Mouse (Mus musculus): ENCODE data around the gene Znrf3.

Znrf3 gene

DNA sequence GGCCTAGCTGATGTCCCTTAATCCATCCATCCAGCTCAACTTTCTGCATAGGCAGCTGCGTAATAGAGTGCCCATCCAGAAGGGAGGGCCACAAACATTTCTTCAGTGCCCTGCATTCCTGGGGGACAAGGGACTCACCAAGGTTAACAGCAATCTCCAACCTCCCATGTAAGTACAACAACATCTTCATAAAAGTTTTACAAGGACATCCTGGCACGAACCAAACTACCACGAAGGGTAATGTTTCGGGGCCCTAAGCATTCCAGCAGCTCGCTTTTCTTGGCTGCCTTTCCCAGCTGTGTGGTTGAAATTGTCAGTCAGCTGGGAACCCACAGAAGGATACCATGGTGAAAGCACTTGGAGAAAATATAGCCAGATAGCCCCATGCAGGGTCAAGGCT, 63.4 kb downstream of the Znrf3 start:
- DNase-seq, result no peak

DNA sequence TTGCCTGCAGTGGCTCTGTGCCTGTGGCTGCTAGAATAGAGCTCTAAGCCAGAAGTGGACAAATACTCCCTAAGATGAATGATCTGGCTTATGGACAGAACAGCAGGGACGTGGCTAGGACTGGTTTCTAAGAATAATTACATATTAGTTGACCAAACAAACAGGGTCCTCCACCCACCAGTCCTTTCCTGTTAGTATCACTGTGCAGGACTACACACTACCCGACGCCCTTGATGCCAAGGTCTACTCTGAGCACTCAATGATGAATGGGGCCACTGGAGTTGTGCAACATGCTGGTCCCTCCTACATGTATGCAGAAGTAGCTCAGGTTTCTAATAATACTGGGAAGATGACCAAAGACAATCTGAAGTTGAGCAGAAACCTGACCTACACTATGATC, 64.4 kb downstream of the Znrf3 start:
- peak; percentile 53 for DNase-seq

- no peak for DNase-seq
These were observed 75.5 kb downstream of the Znrf3 start for GRCm38 (mm10) chr11:5369176-5369575.

DNA sequence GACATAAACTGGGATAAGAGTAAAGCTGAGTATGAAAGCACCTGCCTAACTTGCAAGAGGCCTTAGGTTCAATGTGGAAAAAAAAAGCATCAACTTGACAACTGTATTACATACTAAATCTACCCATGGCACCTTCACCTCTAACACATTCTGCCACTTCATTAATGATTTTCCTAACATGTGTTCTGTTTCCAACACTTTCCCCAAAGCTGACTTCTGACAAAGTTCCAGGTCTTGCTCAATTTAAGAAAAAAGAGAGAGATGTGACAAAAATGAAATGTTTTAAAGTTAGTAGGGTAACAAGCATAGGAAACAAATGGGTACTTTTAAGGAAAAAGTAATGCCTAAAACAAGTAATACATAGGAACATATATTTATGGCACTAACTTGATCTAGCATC, 76.2 kb downstream of the Znrf3 start:
- no peak for DNase-seq

DNA sequence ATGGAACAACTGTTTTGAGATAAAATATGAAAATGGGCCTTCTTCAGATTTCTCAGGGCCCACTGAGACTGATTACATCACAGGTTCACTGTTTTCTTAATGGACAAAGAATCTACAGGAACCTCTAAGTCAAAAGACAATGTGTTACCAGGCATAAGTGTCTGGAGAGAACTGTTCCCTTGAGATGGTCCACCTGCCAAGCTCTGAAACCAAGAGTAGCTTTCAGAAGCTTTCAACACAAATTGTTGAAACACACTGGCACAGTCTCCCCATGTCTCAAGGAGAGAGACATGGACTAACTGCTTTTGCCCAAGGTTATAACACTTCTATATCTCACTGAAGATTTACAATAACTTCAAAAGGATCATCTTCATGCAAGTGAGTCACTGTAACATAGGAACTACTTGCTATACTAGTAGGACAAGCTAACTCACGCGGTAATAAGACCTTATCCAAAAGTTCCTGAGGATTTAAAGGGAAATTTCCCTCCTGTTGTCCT, 89.3 kb downstream of the Znrf3 start:
- peak; percentile 25 for DNase-seq

DNA sequence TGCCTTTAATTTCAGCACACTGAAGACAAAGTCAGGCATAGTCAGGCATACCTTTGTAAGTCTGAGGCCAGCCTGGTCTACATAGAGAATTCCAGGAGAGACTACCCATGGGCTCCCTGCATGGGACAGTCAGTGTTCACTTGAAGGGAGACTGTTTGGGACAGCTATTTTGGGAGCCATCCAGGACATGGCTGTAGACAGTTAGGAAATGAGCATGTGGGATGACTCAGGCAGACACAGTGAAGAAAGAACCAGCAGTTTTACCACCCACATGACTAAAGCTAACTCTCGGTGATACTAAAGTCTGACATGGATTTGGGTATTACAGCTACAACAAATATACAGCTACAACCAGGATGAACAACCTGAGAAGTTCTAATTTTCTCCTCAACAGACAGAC, 89.9 kb downstream of the Znrf3 start:
- DNase-seq, result peak; percentile 42

- peak; percentile 30 for DNase-seq
These were observed 91.6 kb downstream of the Znrf3 start for GRCm38 (mm10) chr11:5353032-5353431.

DNA sequence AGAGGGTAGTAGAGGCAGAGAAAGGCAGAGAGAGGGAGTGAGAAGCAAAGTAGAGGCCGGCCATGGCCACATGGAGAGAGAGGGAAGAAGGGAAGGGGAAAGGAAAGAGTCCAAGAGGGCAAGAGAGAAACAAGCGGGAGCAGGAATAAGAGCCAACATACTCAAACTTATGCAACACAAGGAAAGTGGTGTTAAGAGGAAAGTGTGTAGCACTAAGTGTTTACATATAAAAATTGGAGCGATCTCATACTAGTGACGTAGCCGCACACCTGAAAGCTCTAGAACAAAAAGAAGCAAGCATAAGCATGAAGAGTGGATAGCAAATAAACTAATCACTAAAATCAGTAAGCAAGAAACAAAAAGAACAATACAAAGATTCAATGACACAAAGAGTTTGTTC, 95.2 kb downstream of the Znrf3 start:
- DNase-seq, result no peak

DNA sequence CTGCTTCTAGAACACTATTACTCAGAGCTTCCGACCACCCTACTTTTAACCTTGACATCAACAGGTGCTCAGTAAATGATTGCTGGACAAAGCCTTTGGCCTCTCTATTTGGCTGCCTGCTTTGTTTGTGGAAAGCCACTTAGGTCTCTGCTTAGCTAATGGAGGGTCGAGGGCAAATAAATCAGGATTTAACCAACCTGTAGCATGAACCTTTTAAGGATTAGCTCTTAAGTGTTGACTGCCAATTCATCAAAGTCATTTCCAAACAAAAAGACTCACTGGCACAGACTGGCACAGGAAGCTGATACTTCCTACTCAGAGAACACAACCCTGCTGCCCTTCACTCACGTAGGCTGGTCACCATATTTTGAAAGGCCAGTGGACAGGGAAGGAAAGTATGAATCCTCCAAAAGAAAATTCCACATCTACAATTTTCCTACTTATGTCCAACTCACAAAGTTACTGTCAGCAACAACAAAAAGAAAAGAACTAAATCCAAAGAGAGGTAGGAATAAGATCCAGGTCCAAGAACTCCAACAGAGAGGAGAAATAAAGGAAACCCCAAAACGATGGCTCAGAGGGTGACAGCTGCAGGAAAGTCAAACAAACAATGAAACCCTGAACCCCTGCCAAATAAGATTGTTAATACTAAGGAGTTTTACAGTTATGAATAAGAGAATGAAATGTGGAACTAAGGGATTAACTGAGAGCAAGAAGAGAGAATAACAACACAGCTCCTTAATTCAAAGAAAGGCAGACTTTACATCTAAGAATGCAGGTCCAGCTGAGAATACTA, 97.6 kb downstream of the Znrf3 start:
- no peak for DNase-seq

DNA sequence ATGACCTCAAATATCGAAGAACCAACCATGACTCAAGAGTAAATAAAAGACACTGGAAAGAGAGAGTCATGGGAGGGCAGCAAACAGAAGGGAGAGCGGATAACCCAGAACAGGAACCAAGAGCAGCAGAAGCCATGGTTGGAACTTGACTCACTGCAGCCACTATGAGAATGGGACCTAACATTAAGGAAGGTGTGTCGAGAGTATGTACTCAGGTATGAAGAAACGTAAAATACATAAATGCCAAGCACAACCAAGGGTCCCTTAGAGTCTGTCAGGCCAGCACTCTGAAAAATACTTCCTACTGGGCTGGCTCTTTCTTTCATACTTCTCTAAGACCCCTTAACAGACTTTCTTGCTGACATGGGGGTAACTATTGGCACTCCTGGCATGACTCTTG, 100.9 kb downstream of the Znrf3 start:
- DNase-seq, result no peak

- no peak for DNase-seq
These were observed 104.9 kb downstream of the Znrf3 start for GRCm38 (mm10) chr11:5339732-5340131.

- DNase-seq, result no peak
These were observed 107.8 kb downstream of the Znrf3 start for GRCm38 (mm10) chr11:5336852-5337251.

DNA sequence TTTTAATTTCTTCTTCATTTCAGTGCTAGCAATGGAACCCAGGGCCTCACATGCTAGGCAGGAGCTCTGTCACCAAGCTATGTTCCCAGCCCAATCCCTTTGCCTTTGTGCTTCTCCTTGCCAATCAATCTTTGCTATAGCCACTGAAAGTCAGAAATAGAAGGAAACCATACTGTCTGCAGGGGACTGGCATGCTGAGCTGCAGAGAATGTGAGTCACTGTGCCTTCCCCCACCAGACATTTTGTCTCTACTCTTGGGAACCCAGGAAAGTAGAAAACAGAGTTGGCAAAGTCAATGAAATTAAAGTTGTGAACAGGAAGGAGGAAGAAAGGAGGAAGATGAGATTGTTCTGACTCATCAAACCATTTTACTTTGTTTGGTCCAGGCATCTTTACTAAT, 108.4 kb downstream of the Znrf3 start:
- no peak for DNase-seq

DNA sequence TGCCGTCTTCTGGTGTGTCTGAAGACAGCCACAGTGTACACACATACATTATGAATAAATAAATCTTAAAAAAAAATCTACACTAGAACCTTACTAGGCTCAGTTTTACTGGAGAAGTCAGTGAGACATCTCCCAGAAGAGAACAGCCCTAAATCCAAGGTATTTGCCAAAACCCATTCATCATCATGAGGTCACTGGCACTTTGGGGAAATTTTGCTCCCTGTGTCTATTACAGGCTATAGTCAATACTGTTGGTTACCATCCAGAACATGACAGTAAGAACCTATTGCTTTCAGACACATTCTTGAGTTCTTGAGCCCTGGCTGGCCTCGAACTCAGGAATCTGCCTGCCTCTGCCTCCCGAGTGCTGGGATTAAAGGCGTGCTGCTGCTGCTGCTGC, 113.8 kb downstream of the Znrf3 start:
- DNase-seq, result no peak

- DNase-seq, result peak; percentile 11
These were observed 117.0 kb downstream of the Znrf3 start for GRCm38 (mm10) chr11:5327693-5328092.

DNA sequence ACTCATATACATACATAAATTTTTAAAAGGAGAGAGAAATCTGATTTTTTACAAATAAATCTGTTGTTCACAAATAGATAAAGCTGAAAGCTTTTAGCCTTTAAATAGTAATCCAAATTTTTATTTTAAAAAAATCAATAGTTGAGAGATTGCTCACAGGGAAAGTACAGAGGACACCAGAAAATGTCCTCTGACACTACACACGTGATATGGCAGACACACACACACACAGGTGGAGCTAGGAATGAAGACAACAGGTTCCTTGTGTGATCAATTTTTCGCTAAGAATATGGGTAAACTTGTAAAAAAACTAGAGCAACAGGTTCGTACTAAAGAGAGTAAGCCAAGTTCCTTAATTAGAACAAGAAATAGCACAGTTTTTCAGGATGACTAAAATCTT, 118.4 kb downstream of the Znrf3 start:
- no peak for DNase-seq

GRCm38 (mm10) chr11:5325217-5325616, 119.4 kb downstream of the Znrf3 start:
- DNase-seq, result no peak

DNA sequence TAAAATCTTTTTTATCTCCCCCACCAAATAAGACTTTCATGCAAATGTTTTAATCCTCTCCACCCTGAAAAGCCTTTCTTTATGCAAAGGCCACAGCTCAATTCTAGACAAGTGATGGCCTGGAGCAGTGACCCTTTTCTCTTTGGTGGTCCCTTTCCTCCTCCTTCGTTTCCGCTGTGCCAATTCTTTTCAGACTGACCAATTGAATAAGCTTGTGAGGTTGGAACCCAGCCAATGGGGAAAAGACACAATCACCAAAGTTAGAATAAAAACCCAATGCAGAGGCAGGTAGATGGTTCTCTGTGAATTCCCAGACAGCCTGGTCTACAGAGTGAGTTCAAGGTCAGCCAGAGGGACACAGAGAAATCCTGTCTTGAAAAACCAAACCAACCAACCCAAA, 120.4 kb downstream of the Znrf3 start:
- no peak for DNase-seq

- no peak for DNase-seq
These were observed 123.0 kb downstream of the Znrf3 start for GRCm38 (mm10) chr11:5321687-5322086.

- DNase-seq, result no peak
These were observed 125.7 kb downstream of the Znrf3 start for GRCm38 (mm10) chr11:5318976-5319375.

DNA sequence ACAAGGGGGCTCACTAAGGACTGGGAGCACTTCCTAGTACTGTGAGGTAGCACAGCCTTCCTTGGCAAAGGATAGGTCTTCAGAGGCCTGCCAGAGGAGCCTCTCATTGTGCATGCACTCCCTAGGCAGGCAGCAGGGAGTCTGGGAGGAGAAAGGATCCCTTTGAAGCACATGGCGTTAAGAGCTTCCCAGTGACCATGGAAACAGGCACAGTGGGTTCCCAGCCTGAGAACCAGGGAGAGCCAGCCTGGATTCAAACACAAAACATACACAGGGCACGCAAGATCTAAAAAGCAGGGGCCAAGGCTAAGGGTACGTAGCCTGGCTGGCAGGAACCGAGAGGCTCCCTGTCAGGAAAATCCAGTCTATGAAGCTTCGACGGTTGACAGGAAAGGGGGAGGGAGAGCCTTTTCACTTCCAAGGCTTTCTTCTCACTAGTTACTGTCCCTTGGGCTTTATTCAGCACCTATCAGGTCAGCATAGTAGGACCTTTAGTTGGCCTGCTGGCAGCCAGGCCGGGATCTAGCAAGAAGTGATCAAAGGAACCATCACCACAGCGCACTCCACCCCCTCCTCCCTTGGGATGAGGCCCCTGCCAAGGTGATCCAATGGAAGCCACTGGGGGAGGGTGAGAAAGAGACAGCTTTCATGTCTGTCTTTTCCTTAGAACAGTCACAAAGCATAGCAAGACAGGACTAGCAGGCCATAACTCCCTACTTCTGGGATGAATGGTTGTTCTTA, 126.4 kb downstream of the Znrf3 start:
- no peak for DNase-seq

GRCm38 (mm10) chr11:5314796-5315195, 129.9 kb downstream of the Znrf3 start:
- DNase-seq, result peak; percentile 57

- no peak for DNase-seq
These were observed 130.3 kb downstream of the Znrf3 start for GRCm38 (mm10) chr11:5314330-5314741.
